Mouse (Mus musculus): ENCODE data around the gene Trim31. TPM values are rescaled to one million over a fixed set of nuclear protein-coding genes. Genes with fewer than 3 reads are reported as not detected.

The Trim31 gene
- total and polyA plus RNA-seq, 2 experiments from 2014 or later: not detected

- peak overlapping the region; percentile 67 for H3K4me2 ChIP-seq (ENCODE audit: low read depth, low read length, poor library complexity, severe bottlenecking)
These were observed 45.8 kb downstream of the Trim31 start for GRCm38 (mm10) chr17:36943691-36944090.

DNA sequence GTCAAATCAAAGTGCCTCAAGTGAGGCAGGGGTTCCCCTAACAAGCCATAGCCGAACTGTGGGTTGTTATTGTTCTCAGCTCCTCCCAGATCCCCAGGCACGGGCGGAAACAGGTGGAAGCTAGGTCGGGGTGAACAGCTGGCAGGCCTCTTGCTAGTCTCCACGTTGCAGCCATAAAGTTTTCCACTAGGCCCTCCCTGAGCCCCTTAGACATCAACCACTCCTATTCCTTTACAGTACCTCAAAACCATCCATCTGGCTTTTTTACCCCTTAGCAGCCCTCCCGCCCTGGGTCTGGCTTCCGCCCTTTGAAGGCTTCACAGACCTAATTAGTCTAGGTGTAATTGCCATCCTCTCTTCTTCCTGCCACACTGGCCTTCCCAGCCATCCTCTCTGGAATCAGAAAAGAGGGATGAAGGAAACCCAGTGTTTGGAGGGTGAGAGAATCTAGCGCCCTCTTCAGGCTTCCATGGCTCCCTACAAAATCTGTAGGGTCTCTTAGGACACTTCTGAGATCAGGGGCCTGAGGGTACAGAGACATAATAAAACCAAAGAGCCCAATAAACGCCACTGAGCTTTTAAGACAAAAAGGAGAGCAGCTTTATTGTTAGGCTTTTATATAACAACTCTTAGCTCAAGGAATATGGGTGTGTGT lies 46.3 kb downstream of the Trim31 start:
- Histone ChIP-seq H3K4me2 (ENCODE audit: low read depth, low read length, poor library complexity, severe bottlenecking) (no peak overlapping the region; the same call in 1 of the 2 replicates), H3K4me3 (ENCODE audit: low read depth, low read length) (no peak overlapping the region), H3K27ac (ENCODE audit: low read depth, low read length) (no peak overlapping the region), H3K36me3 (ENCODE audit: insufficient read depth, low read length) (peaks cover 7% of the 10 kb centered on the region), H3K27me3 (ENCODE audit: insufficient read depth, low read length) (peaks cover 23% of the 10 kb centered on the region), H3K9ac (replicated peaks; ENCODE audit: low read length, poor library complexity, severe bottlenecking) (no peak overlapping the region), H3K4me1 (ENCODE audit: insufficient read depth, low read length) (peaks cover 4% of the 10 kb centered on the region; the same call in 1 of the 2 replicates), H3K9me3 (ENCODE audit: low read length) (no peaks in the 10 kb centered on the region)
- ATAC-seq (ENCODE audit: low FRiP score) (no peak), DNase-seq (ENCODE audit: low spot score) (peak; percentile 14)
- 32% methylated on average over 9 of the region's 9 CpGs for WGBS
- peak; percentile 54 for TF ChIP-seq CTCF (IDR thresholded peaks at IDR 0.05)

More at GRCm38 (mm10) chr17:36943691-36944090, 45.8 kb downstream of the Trim31 start:
- ATAC-seq (ENCODE audit: low FRiP score) (no peak), DNase-seq (ENCODE audit: low spot score) (no peak)
- no peak for TF ChIP-seq CTCF (IDR thresholded peaks at IDR 0.05)
- peak overlapping the region; percentile 37 for H3K4me3 ChIP-seq (ENCODE audit: low read depth, low read length)
- H3K9me3 ChIP-seq (ENCODE audit: low read length): no peaks in the 10 kb centered on the region
- peaks cover 4% of the 10 kb centered on the region; the same call in 1 of the 2 replicates for H3K4me1 ChIP-seq (ENCODE audit: insufficient read depth, low read length)
- no peak overlapping the region for H3K27ac ChIP-seq (ENCODE audit: low read depth, low read length)
- peaks cover 23% of the 10 kb centered on the region for H3K27me3 ChIP-seq (ENCODE audit: insufficient read depth, low read length)
- WGBS: 26% methylated on average over 5 of the region's 5 CpGs
- H3K36me3 ChIP-seq (ENCODE audit: insufficient read depth, low read length): 0 out of 2 replicates have a peak, but pooled peaks cover 1% of the 10 kb centered on the region
- no peak overlapping the region for H3K9ac ChIP-seq (replicated peaks; ENCODE audit: low read length, poor library complexity, severe bottlenecking)

- WGBS: under 1% methylated on average over 62 of the region's 62 CpGs
- Histone ChIP-seq H3K4me1 (ENCODE audit: insufficient read depth, low read length) (peaks cover 4% of the 10 kb centered on the region; the same call in 1 of the 2 replicates), H3K9me3 (ENCODE audit: low read length) (no peaks in the 10 kb centered on the region), H3K9ac (replicated peaks; ENCODE audit: low read length, poor library complexity, severe bottlenecking) (peak overlapping the region; percentile 70), H3K36me3 (ENCODE audit: insufficient read depth, low read length) (peaks cover 8% of the 10 kb centered on the region), H3K27me3 (ENCODE audit: insufficient read depth, low read length) (peaks cover 18% of the 10 kb centered on the region), H3K4me2 (ENCODE audit: low read depth, low read length, poor library complexity, severe bottlenecking) (peak overlapping the region; percentile 95), H3K4me3 (ENCODE audit: low read depth, low read length) (peak overlapping the region; percentile 48), H3K27ac (ENCODE audit: low read depth, low read length) (peak overlapping the region; percentile 80)
- peak; percentile 62 for TF ChIP-seq CTCF (IDR thresholded peaks at IDR 0.05)
- ATAC-seq (ENCODE audit: low FRiP score) (peak; percentile 49), DNase-seq (ENCODE audit: low spot score) (peak; percentile 70)
These were observed 49.3 kb downstream of the Trim31 start for GRCm38 (mm10) chr17:36947051-36947819.

GRCm38 (mm10) chr17:36948286-36948685 lies 50.4 kb downstream of the Trim31 start:
- peaks cover 4% of the 10 kb centered on the region; the same call in 1 of the 2 replicates for H3K4me1 ChIP-seq (ENCODE audit: insufficient read depth, low read length)
- no peak overlapping the region for H3K4me3 ChIP-seq (ENCODE audit: low read depth, low read length)
- no peak for ATAC-seq (ENCODE audit: low FRiP score)
- peaks cover 8% of the 10 kb centered on the region for H3K36me3 ChIP-seq (ENCODE audit: insufficient read depth, low read length)
- 87% methylated on average over 1 of the region's 1 CpGs for WGBS
- DNase-seq (ENCODE audit: low spot score): no peak
- no peaks in the 10 kb centered on the region for H3K9me3 ChIP-seq (ENCODE audit: low read length)
- H3K9ac ChIP-seq (replicated peaks; ENCODE audit: low read length, poor library complexity, severe bottlenecking): no peak overlapping the region
- no peak overlapping the region for H3K4me2 ChIP-seq (ENCODE audit: low read depth, low read length, poor library complexity, severe bottlenecking)
- TF ChIP-seq CTCF (IDR thresholded peaks at IDR 0.05): no peak
- no peak overlapping the region for H3K27ac ChIP-seq (ENCODE audit: low read depth, low read length)
- H3K27me3 ChIP-seq (ENCODE audit: insufficient read depth, low read length): 0 out of 2 replicates have a peak, but pooled peaks cover 8% of the 10 kb centered on the region

GRCm38 (mm10) chr17:36949265-36949664 lies 51.3 kb downstream of the Trim31 start:
- peaks cover 4% of the 10 kb centered on the region; the same call in 1 of the 2 replicates for H3K4me1 ChIP-seq (ENCODE audit: insufficient read depth, low read length)
- TF ChIP-seq CTCF (IDR thresholded peaks at IDR 0.05): no peak
- 91% methylated on average over 8 of the region's 8 CpGs for WGBS

More at GRCm38 (mm10) chr17:36949265-36949664, 51.3 kb downstream of the Trim31 start:
- Histone ChIP-seq H3K27me3 (ENCODE audit: insufficient read depth, low read length) (0 out of 2 replicates have a peak, but pooled peaks cover 4% of the 10 kb centered on the region), H3K9ac (replicated peaks; ENCODE audit: low read length, poor library complexity, severe bottlenecking) (no peak overlapping the region), H3K27ac (ENCODE audit: low read depth, low read length) (no peak overlapping the region), H3K36me3 (ENCODE audit: insufficient read depth, low read length) (peaks cover 8% of the 10 kb centered on the region), H3K4me2 (ENCODE audit: low read depth, low read length, poor library complexity, severe bottlenecking) (no peak overlapping the region), H3K4me3 (ENCODE audit: low read depth, low read length) (no peak overlapping the region), H3K9me3 (ENCODE audit: low read length) (no peaks in the 10 kb centered on the region)
- ATAC-seq (ENCODE audit: low FRiP score): no peak
- DNase-seq (ENCODE audit: low spot score): no peak
